Mouse (Mus musculus) thymus, adult 2 months (tissue): ENCODE measurements around the gene Rps24.

Experiments used
- CTCF ChIP-seq: fragments of 200-500 bp; IDR thresholded peaks from 2 replicates; pipeline ENCODE4 v1.5.1; 2012; ENCODE audit warnings: mild to moderate bottlenecking, control low read depth, low read length, moderate library complexity, borderline replicate concordance; ENCODE audit not compliant: control insufficient read depth, poor library complexity, insufficient read depth; ENCODE audit errors: extremely low read depth
- POLR2A ChIP-seq: fragments of 200-500 bp; IDR thresholded peaks from 2 replicates; pipeline ENCODE4 v1.6.1; 2012; ENCODE audit warnings: mild to moderate bottlenecking, low read length, control low read depth, moderate library complexity; ENCODE audit not compliant: control insufficient read depth, poor library complexity, insufficient read depth; ENCODE audit errors: extremely low read depth

- TF ChIP-seq CTCF (no peak), POLR2A (no peak)
Observed at GRCm38 (mm10) chr14:24509557-24509956, 22.6 kb downstream of the Rps24 start.
